Mouse (Mus musculus): Measurements from ENCODE around the gene Pi4k2b. TPM values are rescaled to one million over a fixed set of nuclear protein-coding genes. Genes with fewer than 3 reads are reported as not detected.
"Not testable (repeated sequence)": the region's sequence is repeated elsewhere in the genome, so short reads cannot be mapped to it uniquely, and the experiment has no call there.

Gene Pi4k2b
- total RNA-seq (2021), result 1 to 10 TPM; 3.7 to 6.4 TPM
- long read RNA-seq, experiment 1, transcript Pi4k2b-201 (10 exons, 3,139 nt), result major isoform, 12 of 14 reads
- long read RNA-seq, experiment 1, partial matches to known transcripts, result 0 of 14 reads
- long read RNA-seq, experiment 1, other reads (novel, unspliced or antisense), result 2 of 14 reads
- long read RNA-seq, experiment 2, transcript Pi4k2b-201 (10 exons, 3,139 nt), result major isoform, 11 of 14 reads
- long read RNA-seq, experiment 2, partial matches to known transcripts, result 0 of 14 reads
- long read RNA-seq, experiment 2, other reads (novel, unspliced or antisense), result 3 of 14 reads

DNA sequence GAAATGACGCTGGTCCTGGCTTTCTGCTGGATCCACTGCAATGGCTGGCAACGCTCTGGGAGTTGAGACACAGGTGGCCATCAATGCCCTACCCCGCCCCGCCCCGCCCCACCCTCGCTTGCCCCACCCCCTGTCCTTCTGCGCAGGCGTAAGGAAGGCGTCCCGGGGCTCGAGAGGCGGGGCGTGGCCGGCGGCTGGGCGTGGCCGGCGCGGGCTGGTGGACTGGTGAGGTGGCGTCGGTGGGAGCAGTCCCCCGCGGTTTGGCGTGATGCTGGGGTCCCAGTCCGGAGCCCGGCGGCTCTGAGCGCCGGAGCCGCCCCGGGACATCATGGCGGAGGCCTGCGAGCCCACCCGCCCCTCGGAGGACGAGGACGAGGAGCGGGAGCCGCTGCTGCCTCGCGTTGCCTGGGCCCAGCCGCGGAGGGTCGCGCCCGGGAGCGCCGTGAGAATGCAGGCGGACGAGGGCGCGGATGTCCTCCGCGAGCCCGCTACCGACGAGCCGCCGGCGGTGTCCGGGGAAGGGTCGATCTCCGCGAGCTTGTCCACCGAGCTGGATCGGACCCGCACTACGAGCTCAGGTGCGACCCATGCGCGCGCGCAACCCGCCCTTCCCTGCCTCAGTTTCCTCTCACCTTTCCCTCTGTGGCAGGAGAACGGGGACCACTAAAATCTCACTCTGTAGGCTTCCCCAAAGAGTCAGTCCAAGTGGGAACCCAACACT is at the start of gene Pi4k2b:
Gene Pi4k2b (plus strand): TSS at position 184 of the 721 bp plus-strand sequence.
- DNase-seq, result peak; percentile 87

DNA sequence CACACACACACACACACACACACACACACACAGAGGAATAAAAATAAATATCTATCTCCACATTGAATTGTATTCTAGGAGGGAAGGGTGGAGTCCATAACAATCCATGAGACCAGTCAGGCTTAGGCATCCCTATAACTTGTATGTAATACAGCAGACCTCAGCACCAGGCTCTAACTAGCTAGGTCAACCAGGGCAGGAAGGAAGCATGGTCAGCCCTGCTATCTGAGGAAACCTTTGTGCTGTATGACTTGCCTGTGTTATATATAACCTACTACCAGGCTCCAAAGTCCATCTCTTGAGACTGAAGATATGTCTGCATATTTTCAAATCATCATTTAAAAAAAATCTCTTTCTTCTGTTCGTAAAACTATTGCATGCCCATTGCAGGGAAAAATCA is 44.1 kb upstream of the Pi4k2b start:
- DNase-seq, result no peak

- not testable (repeated sequence) for DNase-seq
Observed at GRCm38 (mm10) chr5:52697882-52698440, 43.4 kb upstream of the Pi4k2b start.

- DNase-seq, result no peak
Observed at GRCm38 (mm10) chr5:52704562-52704961, 36.8 kb upstream of the Pi4k2b start.

- no peak for DNase-seq
Observed at GRCm38 (mm10) chr5:52712704-52713103, 28.7 kb upstream of the Pi4k2b start.

GRCm38 (mm10) chr5:52716742-52717448 is 24.5 kb upstream of the Pi4k2b start:
- no peak for DNase-seq

DNA sequence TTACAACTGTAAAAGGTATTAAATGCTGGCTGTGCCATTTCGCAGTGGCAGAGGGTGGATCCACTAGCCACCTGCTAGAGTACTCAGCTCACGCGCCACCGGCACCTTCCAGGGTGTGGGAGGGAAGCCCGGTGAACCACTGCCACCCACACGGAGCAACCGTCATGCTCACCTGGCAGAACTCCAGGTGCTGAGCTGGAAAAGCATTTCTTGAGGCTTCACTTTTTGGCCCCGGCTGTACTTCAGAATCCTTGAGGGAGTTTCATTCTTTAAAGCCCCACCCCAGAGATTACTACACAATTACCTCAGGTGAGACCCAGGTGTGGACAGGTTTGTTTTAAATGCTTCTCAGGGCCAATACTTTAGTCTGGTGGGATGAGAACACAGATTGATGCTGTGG is 20.4 kb upstream of the Pi4k2b start:
- DNase-seq, result peak; percentile 12

DNA sequence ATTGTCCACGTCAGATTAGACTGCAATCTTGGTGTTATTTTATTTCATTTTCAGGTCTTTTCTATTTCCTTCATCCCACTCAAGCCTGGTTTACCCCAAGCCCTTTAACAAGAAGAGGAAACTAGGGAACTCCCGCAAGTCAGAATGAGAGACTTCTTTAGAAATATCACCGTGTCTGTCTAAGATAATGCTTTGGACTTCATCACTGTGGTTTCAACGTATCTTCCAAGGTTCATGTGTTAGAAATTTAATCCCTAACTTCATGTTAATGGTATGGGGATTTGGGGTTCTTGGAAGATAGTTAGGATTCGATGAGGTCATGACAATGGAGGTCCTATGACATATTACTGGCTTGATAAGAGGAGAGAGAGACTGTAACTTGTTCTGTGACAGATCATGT is 13.6 kb upstream of the Pi4k2b start:
- no peak for DNase-seq

DNA sequence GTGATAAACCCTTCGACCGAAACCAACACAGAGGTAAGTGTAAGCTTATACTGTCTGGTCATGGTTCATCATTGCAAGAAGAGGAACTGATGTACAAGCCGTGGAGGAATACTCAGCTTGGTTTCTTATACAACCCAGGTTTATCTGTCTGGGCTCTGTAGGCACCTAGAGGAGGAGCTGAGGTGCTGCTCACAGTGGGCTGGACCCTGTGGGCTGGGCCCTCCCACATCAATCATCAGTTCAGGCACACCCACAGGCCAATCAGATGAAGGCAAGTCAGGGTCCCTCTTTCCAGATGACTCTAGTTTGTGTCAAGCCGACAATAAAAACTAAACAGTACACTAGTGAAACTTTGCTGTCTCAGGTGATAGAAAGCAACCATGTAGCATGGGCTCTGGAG is 8.6 kb upstream of the Pi4k2b start:
- no peak for DNase-seq

- no peak for DNase-seq
Observed at GRCm38 (mm10) chr5:52736046-52736445, 5.3 kb upstream of the Pi4k2b start.

DNA sequence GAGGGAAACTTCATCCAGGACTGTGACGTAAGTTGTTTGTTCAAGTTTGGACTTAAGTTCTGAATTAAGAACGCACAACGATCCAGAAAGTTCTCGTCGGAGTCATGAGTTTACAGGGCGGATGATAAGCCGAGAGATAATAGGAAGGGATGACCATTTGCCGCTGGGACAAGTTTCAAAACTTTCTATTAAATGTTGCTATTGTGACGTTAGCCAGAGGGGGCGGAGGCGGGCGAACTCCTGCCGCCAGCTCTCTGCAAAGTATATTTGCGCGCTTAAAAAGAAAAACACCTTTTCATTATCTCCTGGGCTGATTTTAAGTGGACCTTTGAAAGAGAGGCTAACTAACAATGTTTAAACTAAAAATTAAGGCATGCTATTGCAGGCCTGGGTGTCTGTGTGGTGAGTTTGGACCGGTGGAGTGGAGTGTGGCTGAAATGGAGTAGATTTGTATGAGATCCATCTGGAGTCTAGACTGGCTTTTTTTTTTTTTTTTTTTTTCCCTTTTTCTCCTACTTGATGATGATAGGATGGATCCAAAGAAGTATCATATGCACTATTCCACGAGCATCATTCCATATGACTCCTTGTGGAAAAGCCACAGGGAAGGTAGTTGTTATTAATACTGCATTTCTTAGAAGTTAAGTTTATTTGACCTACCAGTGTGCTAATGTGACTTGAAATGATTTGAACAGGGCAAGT is 889 bp downstream of the Pi4k2b start:
- DNase-seq, result peak; percentile 27

DNA sequence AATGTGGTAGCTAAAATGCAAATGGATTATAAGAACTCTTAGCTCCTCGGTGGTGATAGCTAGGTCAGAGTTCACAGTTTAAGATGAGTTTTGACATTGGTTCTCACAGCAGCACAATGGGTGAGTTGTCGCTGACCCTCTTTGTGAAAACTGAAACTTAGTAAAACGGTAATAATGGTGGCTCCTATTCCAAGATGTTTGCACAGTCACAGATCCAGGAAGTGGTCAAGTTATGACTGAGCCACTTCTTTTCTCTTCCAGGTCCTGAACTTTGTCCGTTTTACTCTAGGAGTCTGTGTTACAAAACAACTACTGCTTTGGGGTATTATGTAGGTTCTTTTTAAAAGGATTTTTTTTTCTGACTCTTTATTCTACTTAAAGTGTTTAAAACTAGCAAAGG is 1.9 kb downstream of the Pi4k2b start:
- no peak for DNase-seq

GRCm38 (mm10) chr5:52746920-52747319 is 5.5 kb downstream of the Pi4k2b start:
- no peak for DNase-seq

- no peak for DNase-seq
Observed at GRCm38 (mm10) chr5:52748732-52749131, 7.4 kb downstream of the Pi4k2b start.

DNA sequence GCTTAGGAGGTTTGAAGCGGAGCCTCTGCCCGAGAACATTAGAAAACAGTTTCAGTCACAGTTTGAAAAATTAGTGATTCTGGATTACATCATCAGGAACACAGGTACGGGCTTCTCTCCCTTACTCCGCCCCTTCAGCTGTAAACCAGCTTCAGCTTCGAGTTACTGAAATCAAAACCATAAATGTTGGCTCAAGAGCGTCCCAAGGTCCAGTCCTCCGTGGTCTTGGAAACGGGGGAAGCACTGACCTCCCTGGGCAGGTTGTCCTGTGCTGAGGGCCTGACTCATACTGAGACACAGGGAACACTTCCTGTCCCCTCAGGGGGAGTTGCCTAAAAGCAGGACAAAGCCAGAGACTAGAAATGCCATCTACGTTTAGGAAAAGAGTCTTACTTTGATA is 11.8 kb downstream of the Pi4k2b start:
- no peak for DNase-seq

- DNase-seq, result no peak
Observed at GRCm38 (mm10) chr5:52754196-52754595, 12.8 kb downstream of the Pi4k2b start.

- DNase-seq, result no peak
Observed at GRCm38 (mm10) chr5:52755337-52755736, 14.0 kb downstream of the Pi4k2b start.

- DNase-seq, result no peak
Observed at GRCm38 (mm10) chr5:52755989-52756388, 14.6 kb downstream of the Pi4k2b start.

DNA sequence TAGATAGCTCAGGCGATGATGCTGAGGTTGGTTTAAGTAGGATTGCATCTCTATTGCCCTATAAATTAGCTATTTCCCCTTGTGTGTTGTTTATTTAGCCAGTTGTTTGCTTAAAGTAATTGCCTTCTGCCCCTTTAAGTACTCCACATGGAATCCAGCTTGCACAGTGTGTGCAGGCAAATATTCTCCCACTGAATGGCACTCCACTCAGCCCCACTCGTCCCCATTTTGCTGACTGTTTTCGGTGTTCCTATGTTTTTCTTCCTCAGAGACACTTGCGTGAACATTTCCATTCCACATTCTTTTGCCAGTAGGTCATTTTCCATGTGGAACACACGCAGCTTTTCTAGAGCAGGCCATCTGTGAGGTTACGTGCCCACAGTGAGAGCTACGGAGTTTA is 21.2 kb downstream of the Pi4k2b start:
- no peak for DNase-seq

DNA sequence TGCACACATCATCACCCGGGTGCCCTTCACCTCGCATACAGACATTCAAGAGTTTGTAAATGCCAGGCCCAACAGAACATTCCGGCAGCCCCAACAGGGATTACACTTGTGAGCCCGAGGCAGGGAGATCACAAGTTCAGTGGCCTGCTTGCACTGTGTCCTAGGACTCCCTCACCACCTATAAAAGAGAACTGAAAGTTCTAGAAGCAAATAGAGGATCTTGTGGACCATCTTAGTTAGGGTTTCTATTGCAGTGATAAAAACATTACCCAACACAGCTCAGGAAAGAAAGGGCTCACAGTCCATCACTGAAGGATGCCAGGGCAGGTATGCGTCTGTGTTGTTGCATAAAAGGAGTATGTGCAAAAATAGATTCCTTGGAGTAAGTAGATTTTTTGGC is 32.9 kb downstream of the Pi4k2b start:
- DNase-seq, result no peak

- no peak for DNase-seq
Observed at GRCm38 (mm10) chr5:52775237-52775636, 33.9 kb downstream of the Pi4k2b start, which contains the start of gene Zcchc4. TSS of gene Zcchc4 (plus strand) at chr5:52775409.

Data from gastrocnemius, postnatal 10 days (tissue).